Mouse (Mus musculus) lung, embryonic 16.5 days (tissue): ENCODE measurements around the gene Bcor. TPM values are rescaled to one million over a fixed set of nuclear protein-coding genes. Genes with fewer than 3 reads are reported as not detected.

ENCODE experiments used
- ATAC-seq: fragments of 200-750 bp; cut with Nextera tagmentation; 2 replicates; pipeline ENCODE4 v1.8.0; 2017; ENCODE audit warnings: low read depth, mild to moderate bottlenecking, moderate library complexity
- H3K27ac ChIP-seq: fragments of 300-500 bp; sonication (generic); 2 replicates; pipeline ENCODE4 v1.5.1; 2014; ENCODE audit warnings: mild to moderate bottlenecking, control low read depth, low read length
- H3K27me3 ChIP-seq: fragments of 300-500 bp; sonication (generic); 2 replicates; pipeline ENCODE4 v1.6.1; 2014; ENCODE audit warnings: low read depth, low read length, mixed read lengths; ENCODE audit not compliant: control insufficient read depth, insufficient read depth
- H3K36me3 ChIP-seq: fragments of 300-500 bp; sonication (generic); 2 replicates; pipeline ENCODE4 v1.6.1; 2014; ENCODE audit warnings: low read length; ENCODE audit not compliant: control insufficient read depth, insufficient read depth
- H3K4me1 ChIP-seq: fragments of 300-500 bp; sonication (generic); replicated peaks from 2 replicates; pipeline ENCODE4 v1.6.1; 2014; ENCODE audit warnings: low read length, mixed read lengths; ENCODE audit not compliant: control insufficient read depth, insufficient read depth
- H3K4me2 ChIP-seq: fragments of 300-500 bp; sonication (generic); 2 replicates; pipeline ENCODE4 v1.6.1; 2014; ENCODE audit warnings: low read depth, low read length, control low read depth
- H3K4me3 ChIP-seq: fragments of 300-500 bp; sonication (generic); 2 replicates; pipeline ENCODE4 v1.5.1; 2014; ENCODE audit warnings: mild to moderate bottlenecking, low read length, control low read depth
- H3K9ac ChIP-seq: fragments of 300-500 bp; sonication (generic); 2 replicates; pipeline ENCODE4 v1.6.1; 2014; ENCODE audit warnings: low read length, control low read depth
- H3K9me3 ChIP-seq: fragments of 300-500 bp; sonication (generic); 2 replicates; pipeline ENCODE4 v1.6.1; 2016; ENCODE audit warnings: low read length; ENCODE audit not compliant: control insufficient read depth
- WGBS: fragments of 180-500 bp; shearing (Covaris S2); extraction: QIAGEN DNeasy Blood & Tissue Kit; methylation state at CpG from one replicate; pipeline ENCODE4 v1.1.7; 2014; 5-methylcytosine and 5-hydroxymethylcytosine counted together
- polyA plus RNA-seq: library from polyadenylated mRNA; unstranded; fragments of >200 nt; fragmentation: Nextera tagmentation; extraction: Ambion mirVana; gene quantifications from 2 replicates; pipeline ENCODE4 v1.2.1, GENCODE M21; 2015

Gene Bcor
- polyA plus RNA-seq, 1 experiment from 2014 or later, result 19.7 TPM

- peaks cover 55% of the 10 kb centered on the region for H3K27me3 ChIP-seq
- 4% methylated on average over 21 of the region's 25 CpGs for WGBS
- H3K36me3 ChIP-seq, result no peaks in the 10 kb centered on the region
- H3K4me1 ChIP-seq, result peaks cover 29% of the 10 kb centered on the region
- ATAC-seq, result no peak
- H3K9me3 ChIP-seq, result no peaks in the 10 kb centered on the region
- H3K4me2 ChIP-seq, result peak overlapping the region; percentile 81
- peak overlapping the region; percentile 84; the same call in 1 of the 2 replicates for H3K27ac ChIP-seq
- H3K4me3 ChIP-seq, result peak overlapping the region; percentile 48
- peak overlapping the region; percentile 61 for H3K9ac ChIP-seq
Measured at GRCm38 (mm10) chrX:12137121-12137521, 23.0 kb downstream of the Bcor start.

- peak; percentile 30 for ATAC-seq
Measured at GRCm38 (mm10) chrX:12136261-12137101, 23.7 kb downstream of the Bcor start.

GRCm38 (mm10) chrX:12135121-12136111 lies 24.7 kb downstream of the Bcor start:
- peak; percentile 47 for ATAC-seq
- Histone ChIP-seq H3K36me3 (no peaks in the 10 kb centered on the region), H3K9ac (peak overlapping the region; percentile 70), H3K27me3 (peaks cover 61% of the 10 kb centered on the region), H3K4me1 (peaks cover 30% of the 10 kb centered on the region), H3K4me3 (peak overlapping the region; percentile 48), H3K9me3 (no peaks in the 10 kb centered on the region), H3K4me2 (peak overlapping the region; percentile 81), H3K27ac (peak overlapping the region; percentile 88)
- WGBS, result 2% methylated on average over 51 of the region's 75 CpGs

More at GRCm38 (mm10) chrX:12136261-12137101, 23.7 kb downstream of the Bcor start:
- Histone ChIP-seq H3K36me3 (no peaks in the 10 kb centered on the region), H3K4me1 (peaks cover 29% of the 10 kb centered on the region), H3K27me3 (peaks cover 56% of the 10 kb centered on the region), H3K9me3 (no peaks in the 10 kb centered on the region), H3K27ac (peak overlapping the region; percentile 84), H3K4me3 (peak overlapping the region; percentile 48), H3K9ac (peak overlapping the region; percentile 61), H3K4me2 (peak overlapping the region; percentile 81)
- WGBS, result 3% methylated on average over 43 of the region's 50 CpGs

- Histone ChIP-seq H3K9me3 (no peaks in the 10 kb centered on the region), H3K9ac (peak overlapping the region; percentile 70), H3K27ac (peak overlapping the region; percentile 88), H3K4me2 (peak overlapping the region; percentile 81), H3K36me3 (no peaks in the 10 kb centered on the region), H3K27me3 (peaks cover 59% of the 10 kb centered on the region), H3K4me3 (peak overlapping the region; percentile 48; the same call in 1 of the 2 replicates), H3K4me1 (peaks cover 30% of the 10 kb centered on the region)
- no peak; the same call in 1 of the 2 replicates for ATAC-seq
- 7% methylated on average over 19 of the region's 19 CpGs for WGBS
Measured at GRCm38 (mm10) chrX:12134541-12134940, 25.6 kb downstream of the Bcor start.

- Histone ChIP-seq H3K9ac (peak overlapping the region; percentile 70), H3K4me1 (peaks cover 35% of the 10 kb centered on the region)
Measured at GRCm38 (mm10) chrX:12133836-12134431, 26.2 kb downstream of the Bcor start.

GRCm38 (mm10) chrX:12133178-12133835 lies 26.8 kb downstream of the Bcor start:
- peak overlapping the region; percentile 88 for H3K27ac ChIP-seq
- no peaks in the 10 kb centered on the region for H3K36me3 ChIP-seq
- peak overlapping the region; percentile 81 for H3K4me2 ChIP-seq
- H3K9me3 ChIP-seq, result no peaks in the 10 kb centered on the region
- peaks cover 38% of the 10 kb centered on the region for H3K4me1 ChIP-seq
- WGBS, result 1% methylated on average over 41 of the region's 49 CpGs
- H3K9ac ChIP-seq, result peak overlapping the region; percentile 62
- ATAC-seq, result peak; percentile 53
- peaks cover 66% of the 10 kb centered on the region for H3K27me3 ChIP-seq
- H3K4me3 ChIP-seq, result peak overlapping the region; percentile 37

More at GRCm38 (mm10) chrX:12133836-12134431, 26.2 kb downstream of the Bcor start:
- Histone ChIP-seq H3K27me3 (peaks cover 64% of the 10 kb centered on the region), H3K27ac (peak overlapping the region; percentile 88), H3K4me3 (peak overlapping the region; percentile 37), H3K9me3 (no peaks in the 10 kb centered on the region), H3K4me2 (peak overlapping the region; percentile 81), H3K36me3 (no peaks in the 10 kb centered on the region)
- 6% methylated on average over 19 of the region's 21 CpGs for WGBS
- no peak for ATAC-seq

- Histone ChIP-seq H3K4me2 (peak overlapping the region; percentile 81; the same call in 1 of the 2 replicates), H3K4me1 (peaks cover 38% of the 10 kb centered on the region), H3K27me3 (peaks cover 64% of the 10 kb centered on the region)
Measured at GRCm38 (mm10) chrX:12132541-12133177, 27.5 kb downstream of the Bcor start.

More at GRCm38 (mm10) chrX:12132541-12133177, 27.5 kb downstream of the Bcor start:
- ATAC-seq, result no peak
- Histone ChIP-seq H3K4me3 (no peak overlapping the region; the same call in 1 of the 2 replicates), H3K9ac (no peak overlapping the region), H3K9me3 (no peaks in the 10 kb centered on the region), H3K36me3 (no peaks in the 10 kb centered on the region), H3K27ac (peak overlapping the region; percentile 88)
- WGBS, result 25% methylated on average over 8 of the region's 8 CpGs
